Mouse (Mus musculus) activated CD4-positive, CD25-positive, alpha-beta regulatory T cell, adult 4 months (primary cell): ENCODE results near the gene 1700022I11Rik. TPM values are rescaled to one million over a fixed set of nuclear protein-coding genes. Genes with fewer than 3 reads are reported as not detected.

Experiments used
- ATAC-seq: one replicate; pipeline ENCODE4 v1.8.0; 2017
- polyA plus RNA-seq, 2 experiments: library from polyadenylated mRNA; unstranded; fragments of 100-300 nt; shearing (Covaris generic); gene quantifications; one replicate each; pipeline ENCODE4 v1.2.1; 2017

1700022I11Rik gene
- polyA plus RNA-seq, 2 experiments from 2014 or later: 0.25 TPM; not detected in 1

DNA sequence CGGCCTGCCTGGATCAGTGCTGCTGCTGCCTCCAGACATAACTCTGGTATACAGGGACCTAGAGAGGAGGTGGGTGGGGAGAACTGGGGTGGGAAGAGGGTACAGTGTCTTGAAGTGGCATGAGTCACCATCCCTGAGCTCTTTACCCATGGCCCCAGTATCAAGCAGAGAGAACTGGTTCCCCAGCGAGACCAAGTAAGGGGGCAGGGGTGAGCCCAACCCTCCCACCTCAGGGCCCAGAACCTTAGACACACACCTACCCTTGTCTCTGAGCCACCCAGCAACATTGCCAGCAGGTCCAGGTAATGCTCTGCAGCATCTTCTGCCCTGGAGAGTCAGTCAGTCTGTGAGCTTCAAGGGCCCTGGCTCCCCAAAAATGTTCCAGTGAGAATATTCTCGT, 35.5 kb downstream of the 1700022I11Rik start:
- ATAC-seq: no peak

DNA sequence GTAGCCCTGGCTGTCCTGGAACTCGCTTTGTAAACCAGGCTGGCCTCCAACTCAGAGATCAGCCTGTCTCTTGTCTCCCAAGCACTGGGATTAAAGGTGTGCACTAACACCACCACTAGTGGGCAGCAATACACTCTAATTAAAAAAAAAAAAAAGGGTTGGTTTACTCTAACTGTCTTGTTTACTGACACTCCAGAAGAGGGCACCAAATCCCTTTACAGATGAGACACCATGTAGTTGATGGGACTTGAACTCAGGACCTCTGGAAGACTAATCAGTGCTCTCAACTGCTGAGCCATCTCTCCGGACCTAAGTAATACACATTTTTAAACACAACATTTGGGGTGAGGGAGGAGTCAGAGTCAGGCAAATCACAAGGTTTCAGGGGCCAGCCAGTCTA, 36.4 kb downstream of the 1700022I11Rik start:
- peak; percentile 53 for ATAC-seq

- ATAC-seq: peak; percentile 87
Observed at GRCm38 (mm10) chr4:43010161-43011038, 41.0 kb downstream of the 1700022I11Rik start, which contains the start of gene Fancg. TSS of gene Fancg (minus strand) at chr4:43010506.

- ATAC-seq: no peak
Observed at GRCm38 (mm10) chr4:43012091-43012490, 42.7 kb downstream of the 1700022I11Rik start.

DNA sequence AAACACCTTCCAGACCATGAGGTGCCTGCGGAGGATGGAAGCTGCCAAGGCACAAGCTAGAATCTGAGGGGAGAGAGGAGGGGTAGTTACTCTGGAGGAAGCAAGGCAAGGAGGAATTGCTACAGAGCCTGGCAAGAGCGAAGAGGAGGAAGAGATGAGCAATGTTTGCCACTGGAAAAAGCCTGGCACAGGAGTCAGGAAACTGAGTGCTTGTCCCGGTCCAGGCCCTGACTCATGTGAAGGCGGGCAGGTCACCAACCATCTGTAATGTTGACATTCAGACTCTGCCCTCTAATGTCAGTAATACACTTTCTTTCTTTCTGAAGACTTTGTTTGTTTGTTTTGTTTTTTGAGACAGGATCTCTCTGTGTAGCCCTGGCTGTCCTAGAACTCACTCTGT, 48.8 kb downstream of the 1700022I11Rik start:
- no peak for ATAC-seq

GRCm38 (mm10) chr4:43019176-43019575, 49.8 kb downstream of the 1700022I11Rik start:
- no peak for ATAC-seq

DNA sequence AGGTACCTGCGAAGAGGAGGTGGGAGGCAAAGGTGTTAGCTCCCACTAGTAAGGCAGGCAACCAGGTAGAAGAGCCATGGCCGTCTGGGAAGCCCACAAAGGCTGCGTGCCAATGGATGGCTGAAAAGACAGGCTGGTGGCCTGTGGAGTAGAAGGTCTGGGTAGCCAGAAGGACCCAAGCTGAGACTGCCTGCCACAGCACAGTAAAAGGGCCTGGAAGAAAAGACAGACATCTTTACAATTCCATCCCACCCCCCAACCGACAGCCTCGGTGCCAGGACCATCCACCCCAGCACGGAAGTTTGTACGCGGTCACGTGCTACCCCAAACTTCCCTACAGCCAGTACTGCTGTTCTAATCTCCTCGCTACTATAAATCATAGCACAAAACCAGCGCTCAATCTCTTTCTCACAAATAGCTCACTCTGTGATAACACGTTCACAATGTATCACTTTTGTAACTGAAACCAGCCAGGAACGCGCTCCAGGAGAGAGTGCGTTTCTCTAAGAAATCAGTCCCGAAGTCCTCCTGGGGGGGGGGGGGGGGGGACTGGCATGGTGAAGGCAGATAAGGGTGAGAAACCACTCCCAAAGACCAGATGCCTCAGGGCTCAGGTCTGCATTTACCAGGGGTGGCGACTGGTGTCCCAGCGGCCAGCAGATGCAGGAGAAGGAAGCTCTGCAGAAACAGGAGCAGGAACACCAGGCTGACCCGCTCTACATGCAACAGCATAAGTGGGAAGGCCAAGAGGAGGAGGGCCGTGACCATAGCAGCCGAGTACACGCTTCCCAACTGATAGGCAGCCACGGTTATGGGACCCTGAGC, 50.4 kb downstream of the 1700022I11Rik start:
- no peak for ATAC-seq

DNA sequence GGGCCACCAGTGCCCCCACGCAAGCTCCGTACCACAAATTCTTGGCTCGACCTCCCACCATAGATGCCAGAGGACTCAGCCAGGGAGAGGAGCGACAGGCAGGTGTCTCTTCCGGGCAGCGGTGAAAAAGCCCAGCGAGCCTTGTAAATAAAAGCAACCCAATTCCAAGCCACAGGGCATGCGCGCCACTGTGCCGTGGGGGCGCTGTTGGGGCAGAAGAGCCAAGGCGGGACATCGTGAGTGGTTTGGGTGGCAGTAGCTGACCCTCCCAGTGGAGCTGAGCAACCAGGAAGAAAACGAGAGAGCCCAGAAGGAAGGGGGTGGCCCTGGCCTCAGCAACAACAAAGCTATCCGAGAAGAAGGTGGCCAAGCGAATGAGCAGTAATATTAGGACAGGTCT, 51.5 kb downstream of the 1700022I11Rik start:
- ATAC-seq: no peak

- no peak for ATAC-seq
Observed at GRCm38 (mm10) chr4:43021341-43021740, 51.9 kb downstream of the 1700022I11Rik start.

GRCm38 (mm10) chr4:43024673-43025072, 55.3 kb downstream of the 1700022I11Rik start:
- no peak for ATAC-seq

DNA sequence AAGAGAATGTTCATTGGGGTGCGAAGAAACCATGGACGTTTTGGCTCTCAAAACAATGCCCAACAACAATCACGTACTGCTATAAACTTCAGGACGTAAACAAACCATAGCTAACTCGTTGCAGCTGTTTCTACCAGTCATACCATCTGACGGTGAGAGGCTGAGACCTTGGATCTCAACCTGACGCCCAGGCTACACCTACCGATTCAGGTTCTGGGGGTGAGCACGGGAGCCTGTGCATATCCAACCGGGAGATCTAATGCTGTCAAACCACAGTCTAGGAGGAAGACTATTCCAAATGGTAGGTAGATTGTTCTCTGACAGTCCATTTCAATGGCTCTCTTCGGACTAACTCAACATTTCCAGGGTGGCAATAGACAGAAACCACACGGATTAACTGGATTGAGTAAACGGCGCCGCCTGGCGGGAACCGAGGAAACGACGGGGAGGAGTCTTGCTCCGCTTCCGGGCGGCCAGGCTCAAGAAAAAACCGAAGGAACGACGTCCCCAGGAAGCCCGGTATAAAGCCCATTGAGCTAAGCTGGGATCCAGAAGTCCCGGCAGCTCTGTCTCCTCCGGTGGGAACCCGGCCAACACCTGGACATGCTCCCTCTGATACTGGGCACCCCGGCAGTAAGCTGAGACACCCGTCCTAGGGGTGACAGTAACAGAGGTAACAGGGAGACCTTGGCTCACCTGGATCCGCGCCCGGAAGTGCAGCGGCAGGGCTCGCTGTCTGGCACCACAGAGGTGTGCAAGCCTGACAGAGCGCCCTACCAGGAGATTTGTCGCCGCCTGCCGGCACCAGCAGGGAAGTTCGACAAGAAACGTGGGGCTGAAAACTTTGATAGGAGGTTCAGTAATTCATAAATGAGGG, 55.9 kb downstream of the 1700022I11Rik start, which contains the start of gene Pigo:
Pigo (minus strand) TSS at position 736 of the 877 bp plus-strand sequence.
- ATAC-seq: peak; percentile 93

GRCm38 (mm10) chr4:43029121-43029520, 59.7 kb downstream of the 1700022I11Rik start:
- ATAC-seq: no peak

DNA sequence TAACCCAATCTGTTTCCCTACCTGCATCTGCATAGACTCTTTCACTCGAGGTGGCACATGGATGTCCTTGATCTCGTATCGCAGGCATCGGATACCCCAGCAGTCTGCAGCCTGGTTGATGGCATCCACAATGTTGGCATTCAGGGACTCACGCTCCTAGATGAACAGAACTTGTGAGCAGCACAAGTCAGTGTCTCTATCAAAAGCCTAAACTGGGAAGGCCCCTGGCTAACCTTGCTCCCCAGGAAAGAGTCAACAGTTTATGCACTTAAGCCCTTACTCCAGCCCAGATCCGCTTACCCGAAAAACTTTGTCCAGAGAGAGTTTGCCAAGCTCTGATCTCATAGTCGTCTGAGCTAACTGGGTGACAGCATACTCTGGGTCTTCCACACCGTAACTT, 60.3 kb downstream of the 1700022I11Rik start:
- ATAC-seq: no peak

DNA sequence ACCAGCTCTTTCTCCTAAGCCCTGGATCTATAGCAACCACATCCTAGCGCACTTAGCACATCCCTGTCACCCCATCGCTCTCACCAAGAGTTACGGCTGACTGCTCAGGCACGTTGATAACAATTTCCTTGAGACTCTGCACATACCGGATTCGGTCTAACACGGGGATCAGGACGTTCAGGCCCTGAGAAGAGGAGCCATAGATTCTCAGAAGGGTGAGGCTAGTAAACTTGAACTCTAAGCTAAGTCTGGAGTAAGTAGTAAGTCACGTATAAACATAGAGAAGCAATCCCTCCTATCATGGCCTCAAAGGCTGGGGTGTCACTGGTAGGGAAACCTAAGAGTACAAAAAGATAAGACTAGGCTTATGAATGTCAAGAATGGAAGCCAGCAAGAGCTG, 60.9 kb downstream of the 1700022I11Rik start:
- ATAC-seq: no peak

GRCm38 (mm10) chr4:43030780-43031230, 61.4 kb downstream of the 1700022I11Rik start:
- ATAC-seq: peak; percentile 41

- ATAC-seq: peak; percentile 91
Observed at GRCm38 (mm10) chr4:43031237-43031995, 62.0 kb downstream of the 1700022I11Rik start, which contains the start of gene Stoml2. TSS of gene Stoml2 (minus strand) at chr4:43031710.

DNA sequence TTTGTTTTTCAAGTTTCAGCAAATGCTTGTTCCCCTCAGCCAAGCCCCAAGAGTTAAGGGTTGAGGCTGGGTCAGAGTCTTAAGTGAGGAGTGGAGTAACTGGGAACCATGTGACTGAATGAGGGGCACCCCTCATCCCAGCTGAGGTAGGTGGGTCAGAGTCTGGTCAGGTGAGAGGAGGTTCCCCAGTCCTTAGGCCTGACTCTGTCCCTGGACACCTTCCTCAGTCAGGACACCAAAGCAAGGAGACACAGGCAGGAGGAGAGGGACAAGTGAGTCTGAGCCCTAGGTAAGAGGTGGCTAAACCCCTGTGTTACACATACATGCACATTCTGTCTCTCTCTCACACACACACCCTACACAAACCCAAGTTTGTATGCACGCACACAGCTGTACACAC, 63.1 kb downstream of the 1700022I11Rik start:
- ATAC-seq: no peak
